28 mouse cellular contexts compared by ENCODE assay signal in the genomic region with DNA sequence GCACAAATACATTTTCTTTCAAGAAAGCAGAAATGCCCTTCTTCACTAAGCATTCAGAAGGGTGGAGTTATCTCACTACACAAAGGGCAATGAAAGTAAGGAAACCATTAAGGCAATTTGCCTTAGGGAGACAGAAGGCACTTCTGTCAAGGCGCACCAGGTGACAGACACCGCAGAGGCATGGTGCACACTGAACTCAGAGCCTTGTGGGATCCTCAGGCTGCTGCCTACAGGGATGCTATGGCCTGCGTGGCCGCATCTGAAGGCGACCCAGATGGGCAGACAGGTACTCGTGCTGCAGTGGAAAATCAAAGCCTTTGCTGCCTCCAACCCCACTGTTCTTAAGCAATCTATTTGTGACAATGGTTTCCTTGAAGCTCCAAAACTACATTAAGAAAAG. TPM values are rescaled to one million over a fixed set of nuclear protein-coding genes. Genes with fewer than 3 reads are reported as not detected.
A peak's percentile ranks its signal among the peaks of the same experiment; 100 is the strongest.
DNase-seq lines count a peak whose midpoint lies in the region; ATAC-seq and TF ChIP-seq lines count a peak whose summit lies in the region.
"Had no signal": no experiment of that assay in that cellular context is flagged by ENCODE, and none has a peak within 500 bp of the region (broad histone marks: within the 10 kb centered on the region; RNA-seq: fewer than 3 reads in every experiment).

No protein-coding gene starts in this region.

- 0 out of 2 replicates have a peak, but pooled peaks cover 3% of the 10 kb centered on the region for H3K4me1 ChIP-seq in forebrain, embryonic 15.5 days
- H3K4me1 ChIP-seq in forebrain, embryonic 10.5 days, result no peaks in the 10 kb centered on the region
- H3K4me1 ChIP-seq in midbrain, embryonic 13.5 days (replicated peaks), result no peaks in the 10 kb centered on the region
- no peaks in the 10 kb centered on the region for H3K4me1 ChIP-seq in midbrain, postnatal 0 days (ENCODE audit: insufficient read depth, low read length)
- H3K4me1 ChIP-seq: embryonic facial prominence, embryonic 10.5 days; embryonic facial prominence, embryonic 13.5 days had no signal

- WGBS in forebrain, embryonic 15.5 days, result 71% methylated on average over 6 of the region's 6 CpGs
- WGBS in forebrain, embryonic 10.5 days, result 89% methylated on average over 6 of the region's 6 CpGs
- 79% methylated on average over 6 of the region's 6 CpGs for WGBS in midbrain, embryonic 13.5 days
- 57% methylated on average over 6 of the region's 6 CpGs for WGBS in midbrain, postnatal 0 days

- DNase-seq in forebrain, embryonic 10.5 days (ENCODE audit: extremely low spot score, low spot score), result no peak
- no peak for DNase-seq in midbrain, postnatal 0 days (ENCODE audit: low spot score)
- DNase-seq in brain, embryonic 14.5 days (ENCODE audit: low read depth), result peak; percentile 56
- DNase-seq: adrenal gland, adult 2 months; adrenal gland, postnatal 14 days; cerebellum, adult 11-12 months; cerebellum, adult 8-10 months; cerebellum, postnatal 10 days; cerebellum, postnatal 36 days; embryo, embryonic 11 days; gastrocnemius, adult 2 months; gastrocnemius, postnatal 14 days; heart, adult 18-20 months; heart, postnatal 10 days; heart, postnatal 4 days had no signal

- H3K9ac ChIP-seq in forebrain, embryonic 15.5 days (replicated peaks), result no peak overlapping the region
- no peak overlapping the region for H3K9ac ChIP-seq in midbrain, embryonic 13.5 days (replicated peaks)
- H3K9ac ChIP-seq in midbrain, postnatal 0 days (replicated peaks; ENCODE audit: low read length, poor library complexity, severe bottlenecking), result no peak overlapping the region
- H3K9ac ChIP-seq: embryonic facial prominence, embryonic 13.5 days; heart, embryonic 12.5 days; heart, embryonic 15.5 days; hindbrain, embryonic 14.5 days had no signal

- H3K27me3 ChIP-seq in forebrain, embryonic 15.5 days, result no peaks in the 10 kb centered on the region
- no peaks in the 10 kb centered on the region for H3K27me3 ChIP-seq in forebrain, embryonic 10.5 days (ENCODE audit: poor library complexity, severe bottlenecking)
- no peaks in the 10 kb centered on the region for H3K27me3 ChIP-seq in midbrain, embryonic 13.5 days
- H3K27me3 ChIP-seq in midbrain, postnatal 0 days (ENCODE audit: insufficient read depth, low read length), result no peaks in the 10 kb centered on the region
- H3K27me3 ChIP-seq: embryonic facial prominence, embryonic 13.5 days; heart, embryonic 12.5 days; heart, embryonic 15.5 days had no signal

- H3K36me3 ChIP-seq in forebrain, embryonic 15.5 days, result peaks cover 19% of the 10 kb centered on the region
- peaks cover 45% of the 10 kb centered on the region for H3K36me3 ChIP-seq in forebrain, embryonic 10.5 days (replicated peaks)
- peaks cover 38% of the 10 kb centered on the region for H3K36me3 ChIP-seq in midbrain, embryonic 13.5 days
- H3K36me3 ChIP-seq in midbrain, postnatal 0 days (ENCODE audit: insufficient read depth, low read length), result peaks cover 8% of the 10 kb centered on the region; the same call in 1 of the 2 replicates

- H3K4me2 ChIP-seq in forebrain, embryonic 15.5 days (replicated peaks), result no peak overlapping the region
- H3K4me2 ChIP-seq in midbrain, embryonic 13.5 days (replicated peaks), result no peak overlapping the region
- no peak overlapping the region for H3K4me2 ChIP-seq in midbrain, postnatal 0 days (ENCODE audit: low read depth, low read length, poor library complexity, severe bottlenecking)
- H3K4me2 ChIP-seq: embryonic facial prominence, embryonic 13.5 days; heart, embryonic 12.5 days; heart, embryonic 15.5 days; hindbrain, embryonic 14.5 days had no signal

- TF ChIP-seq POLR2A in brain, embryonic 14.5 days (IDR thresholded peaks at IDR 0.05; ENCODE audit: borderline replicate concordance, extremely low read depth, insufficient read depth, insufficient read length, poor library complexity, severe bottlenecking), result no peak

- TF ChIP-seq CTCF in midbrain, postnatal 0 days (IDR thresholded peaks at IDR 0.05), result no peak
- TF ChIP-seq CTCF in brain, embryonic 14.5 days (IDR thresholded peaks at IDR 0.05; ENCODE audit: borderline replicate concordance, extremely low read depth, insufficient read depth, insufficient read length), result no peak

- 0 out of 2 replicates have a peak overlapping the region, but pooled peaks have one; percentile 40 for H3K27ac ChIP-seq in forebrain, embryonic 15.5 days (replicated peaks)
- no peak overlapping the region for H3K27ac ChIP-seq in forebrain, embryonic 10.5 days
- H3K27ac ChIP-seq in midbrain, embryonic 13.5 days, result peak overlapping the region; percentile 14; the same call in 1 of the 2 replicates
- H3K27ac ChIP-seq in midbrain, postnatal 0 days (ENCODE audit: low read depth, low read length), result no peak overlapping the region
- H3K27ac ChIP-seq: embryonic facial prominence, embryonic 10.5 days; embryonic facial prominence, embryonic 13.5 days; gastrocnemius, adult 2 months; heart, embryonic 15.5 days; hindbrain, embryonic 14.5 days; hindbrain, postnatal 0 days had no signal

- ATAC-seq in forebrain, embryonic 15.5 days (replicated peaks), result no peak
- no peak for ATAC-seq in midbrain, embryonic 13.5 days
- ATAC-seq in midbrain, postnatal 0 days (ENCODE audit: low FRiP score), result no peak
- no peak for ATAC-seq in megakaryocyte progenitor cell, adult 5-6 weeks (replicated peaks; ENCODE audit: poor library complexity)
- ATAC-seq: CD4-positive, CD25-positive, alpha-beta regulatory T cell, adult 4 months; hindbrain, postnatal 0 days; inflammation-experienced regulatory T-cells, adult 6 months; intestine, embryonic 16.5 days had no signal

- H3K4me3 ChIP-seq in forebrain, embryonic 15.5 days, result no peak overlapping the region
- H3K4me3 ChIP-seq in forebrain, embryonic 10.5 days, result no peak overlapping the region
- H3K4me3 ChIP-seq in midbrain, embryonic 13.5 days (replicated peaks), result no peak overlapping the region
- no peak overlapping the region for H3K4me3 ChIP-seq in midbrain, postnatal 0 days (ENCODE audit: low read depth, low read length)
- H3K4me3 ChIP-seq: embryonic facial prominence, embryonic 10.5 days; embryonic facial prominence, embryonic 13.5 days; erythroblast, embryonic 14.5 days; gastrocnemius, adult 2 months; heart, embryonic 12.5 days; heart, embryonic 15.5 days had no signal

- H3K9me3 ChIP-seq in forebrain, embryonic 15.5 days, result no peaks in the 10 kb centered on the region
- H3K9me3 ChIP-seq in forebrain, embryonic 10.5 days, result no peaks in the 10 kb centered on the region
- H3K9me3 ChIP-seq in midbrain, embryonic 13.5 days, result no peaks in the 10 kb centered on the region
- H3K9me3 ChIP-seq in midbrain, postnatal 0 days (ENCODE audit: low read length), result no peaks in the 10 kb centered on the region
- H3K9me3 ChIP-seq: embryonic facial prominence, embryonic 10.5 days; embryonic facial prominence, embryonic 13.5 days; heart, embryonic 12.5 days; heart, embryonic 15.5 days had no signal

RNA-seq across cellular contexts. Expression of a gene that starts 20.9 kb away (rescaled TPM):
- polyA plus RNA-seq in forebrain, embryonic 15.5 days (2015; fragmentation: Nextera tagmentation; extraction: Ambion mirVana), result 148 and 166 TPM in 2 replicates
- 158 and 163 TPM in 2 replicates for polyA plus RNA-seq in forebrain, embryonic 10.5 days (2016; fragmentation: Nextera tagmentation; extraction: Ambion mirVana)
- 179 and 203 TPM in 2 replicates for polyA plus RNA-seq in midbrain, embryonic 13.5 days (2015; fragmentation: Nextera tagmentation; extraction: Ambion mirVana)
- 17.2 and 49.9 TPM in 2 replicates for total RNA-seq in midbrain, postnatal 0 days (2014; rRNA removed)
- polyA plus RNA-seq in midbrain, postnatal 0 days (2015; fragmentation: Nextera tagmentation; extraction: Ambion mirVana), result 134 and 136 TPM in 2 replicates
- polyA plus RNA-seq in brain, embryonic 14.5 days (2012; rRNA removed), result 125 and 129 TPM in 2 replicates
- 105 and 118 TPM in 2 replicates for total RNA-seq in megakaryocyte progenitor cell, adult 5-6 weeks (2015)
- total RNA-seq in megakaryocyte progenitor cell, adult 5-6 weeks (2017), result 107 and 125 TPM in 2 replicates

RNA-seq across cellular contexts. Expression of a gene that starts 21.2 kb away (rescaled TPM):
- polyA plus RNA-seq in forebrain, embryonic 15.5 days (2015; fragmentation: Nextera tagmentation; extraction: Ambion mirVana), result 48.1 and 49.6 TPM in 2 replicates
- 52.9 and 56.2 TPM in 2 replicates for polyA plus RNA-seq in forebrain, embryonic 10.5 days (2016; fragmentation: Nextera tagmentation; extraction: Ambion mirVana)
- polyA plus RNA-seq in midbrain, embryonic 13.5 days (2015; fragmentation: Nextera tagmentation; extraction: Ambion mirVana), result 48.3 and 51.6 TPM in 2 replicates
- total RNA-seq in midbrain, postnatal 0 days (2014; rRNA removed), result 9.2 and 11.9 TPM in 2 replicates
- polyA plus RNA-seq in midbrain, postnatal 0 days (2015; fragmentation: Nextera tagmentation; extraction: Ambion mirVana), result 35.0 and 38.3 TPM in 2 replicates
- polyA plus RNA-seq in brain, embryonic 14.5 days (2012; rRNA removed), result 21.4 and 23.8 TPM in 2 replicates
- total RNA-seq in megakaryocyte progenitor cell, adult 5-6 weeks (2015), result 26.0 and 43.3 TPM in 2 replicates
- 30.0 and 40.8 TPM in 2 replicates for total RNA-seq in megakaryocyte progenitor cell, adult 5-6 weeks (2017)

Comparison
In these comparisons a context has a peak if more than half of its experiments do, and no peak if none do; other contexts are left out.
1. H3K27ac ChIP-seq: peak in forebrain, embryonic 15.5 days (single experiment) and midbrain, embryonic 13.5 days (single experiment); none in forebrain, embryonic 10.5 days (single experiment) and midbrain, postnatal 0 days (single experiment).